Mouse (Mus musculus): ENCODE measurements around the gene Ankrd34a. TPM values are rescaled to one million over a fixed set of nuclear protein-coding genes. Genes with fewer than 3 reads are reported as not detected.
A peak's percentile ranks its signal among the peaks of the same experiment; 100 is the strongest.

Gene Ankrd34a
- polyA plus RNA-seq, 1 experiment from 2014 or later: 1.9 TPM

DNA sequence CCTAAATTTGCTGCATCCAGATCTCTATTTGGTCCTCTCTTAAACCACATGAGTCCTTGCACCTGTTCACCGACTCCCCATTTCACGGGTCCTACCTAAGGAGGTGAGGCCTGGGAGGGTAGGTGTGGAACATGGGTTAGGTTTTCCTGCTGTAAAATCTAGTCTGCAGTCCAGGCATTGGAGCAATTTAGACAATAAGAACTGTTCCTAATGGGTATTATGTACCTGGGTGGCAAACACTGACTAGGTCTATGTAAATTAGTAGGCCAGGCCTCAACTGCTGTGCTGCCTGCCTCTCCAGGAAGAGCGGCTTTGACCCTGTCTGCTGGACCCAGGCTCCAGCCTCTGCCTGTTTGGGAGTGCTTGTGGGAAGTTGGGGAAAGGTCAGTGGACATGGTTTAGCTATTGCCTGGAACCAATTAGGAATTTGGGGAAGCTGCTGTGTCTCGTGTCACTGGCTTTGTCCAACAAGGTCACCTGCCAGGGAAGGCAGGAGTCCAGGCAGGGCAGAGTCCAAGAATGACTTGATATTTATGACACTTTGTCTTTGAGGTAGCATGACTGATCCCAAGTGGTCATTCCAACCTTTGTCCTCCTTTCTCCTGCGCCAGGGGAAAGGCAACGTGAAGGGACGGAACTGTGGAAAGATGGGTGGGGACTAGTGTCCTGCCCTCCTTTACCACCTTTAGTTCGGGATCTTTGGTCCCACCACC is 21.0 kb upstream of the Ankrd34a start:
- Histone ChIP-seq H3K27me3 (ENCODE audit: control insufficient read depth, insufficient read depth, low read length) (no peaks in the 10 kb centered on the region), H3K4me2 (ENCODE audit: low read depth, low read length, severe bottlenecking) (no peak overlapping the region), H3K27ac (ENCODE audit: low read depth, low read length) (no peak overlapping the region), H3K9me3 (ENCODE audit: control insufficient read depth, low read length) (no peaks in the 10 kb centered on the region), H3K36me3 (ENCODE audit: control insufficient read depth, insufficient read depth, low read length) (no peaks in the 10 kb centered on the region), H3K9ac (ENCODE audit: low read length) (no peak overlapping the region), H3K4me3 (ENCODE audit: low read depth, low read length) (no peak overlapping the region), H3K4me1 (replicated peaks; ENCODE audit: control insufficient read depth, insufficient read depth, low read length) (peaks cover 9% of the 10 kb centered on the region)
- DNase-seq (ENCODE audit: low spot score) (no peak), ATAC-seq (replicated peaks; ENCODE audit: low FRiP score) (no peak)
- WGBS: 94% methylated on average over 8 of the region's 8 CpGs

DNA sequence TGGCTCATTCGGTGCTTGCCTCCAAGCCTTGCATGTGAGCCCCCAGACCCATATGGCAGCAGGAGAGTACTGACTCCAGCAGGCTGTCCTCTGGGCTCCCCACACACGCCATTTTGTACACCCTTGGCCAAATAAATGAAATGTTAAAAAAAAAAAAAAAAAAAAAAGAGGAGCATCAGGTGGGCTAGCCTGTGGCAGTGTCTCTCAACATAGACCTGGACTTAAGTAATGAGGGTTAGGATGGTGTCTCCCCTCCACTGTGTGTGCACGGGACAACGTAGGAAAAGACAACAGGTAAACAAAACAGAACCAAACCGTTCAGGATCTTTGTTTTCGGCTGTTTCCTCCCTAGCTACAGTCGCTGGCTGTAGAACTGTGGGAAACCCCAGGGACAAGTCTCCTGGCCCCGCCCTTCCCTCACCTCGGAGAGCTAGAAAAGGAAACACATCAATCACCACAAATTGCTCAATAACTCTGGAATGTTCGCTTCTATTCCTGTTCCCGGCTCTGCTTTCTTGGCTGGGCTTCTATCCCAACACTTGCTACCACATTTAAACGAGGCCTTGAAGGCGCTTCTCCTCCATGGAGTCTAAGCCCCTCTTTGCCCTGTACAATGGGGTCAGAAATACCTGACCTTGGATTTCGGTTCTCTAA is 20.3 kb upstream of the Ankrd34a start:
- no peaks in the 10 kb centered on the region for H3K27me3 ChIP-seq (ENCODE audit: control insufficient read depth, insufficient read depth, low read length)
- DNase-seq (ENCODE audit: low spot score) (peak; percentile 47), ATAC-seq (replicated peaks; ENCODE audit: low FRiP score) (no peak)
- H3K9ac ChIP-seq (ENCODE audit: low read length): 0 out of 2 replicates have a peak overlapping the region, but pooled peaks have one; percentile 3
- no peak overlapping the region for H3K4me3 ChIP-seq (ENCODE audit: low read depth, low read length)
- peaks cover 11% of the 10 kb centered on the region for H3K4me1 ChIP-seq (replicated peaks; ENCODE audit: control insufficient read depth, insufficient read depth, low read length)
- H3K27ac ChIP-seq (ENCODE audit: low read depth, low read length): no peak overlapping the region
- peak overlapping the region; percentile 21; the same call in 1 of the 2 replicates for H3K4me2 ChIP-seq (ENCODE audit: low read depth, low read length, severe bottlenecking)
- H3K9me3 ChIP-seq (ENCODE audit: control insufficient read depth, low read length): no peaks in the 10 kb centered on the region
- no peaks in the 10 kb centered on the region for H3K36me3 ChIP-seq (ENCODE audit: control insufficient read depth, insufficient read depth, low read length)
- 74% methylated on average over 14 of the region's 14 CpGs for WGBS

DNA sequence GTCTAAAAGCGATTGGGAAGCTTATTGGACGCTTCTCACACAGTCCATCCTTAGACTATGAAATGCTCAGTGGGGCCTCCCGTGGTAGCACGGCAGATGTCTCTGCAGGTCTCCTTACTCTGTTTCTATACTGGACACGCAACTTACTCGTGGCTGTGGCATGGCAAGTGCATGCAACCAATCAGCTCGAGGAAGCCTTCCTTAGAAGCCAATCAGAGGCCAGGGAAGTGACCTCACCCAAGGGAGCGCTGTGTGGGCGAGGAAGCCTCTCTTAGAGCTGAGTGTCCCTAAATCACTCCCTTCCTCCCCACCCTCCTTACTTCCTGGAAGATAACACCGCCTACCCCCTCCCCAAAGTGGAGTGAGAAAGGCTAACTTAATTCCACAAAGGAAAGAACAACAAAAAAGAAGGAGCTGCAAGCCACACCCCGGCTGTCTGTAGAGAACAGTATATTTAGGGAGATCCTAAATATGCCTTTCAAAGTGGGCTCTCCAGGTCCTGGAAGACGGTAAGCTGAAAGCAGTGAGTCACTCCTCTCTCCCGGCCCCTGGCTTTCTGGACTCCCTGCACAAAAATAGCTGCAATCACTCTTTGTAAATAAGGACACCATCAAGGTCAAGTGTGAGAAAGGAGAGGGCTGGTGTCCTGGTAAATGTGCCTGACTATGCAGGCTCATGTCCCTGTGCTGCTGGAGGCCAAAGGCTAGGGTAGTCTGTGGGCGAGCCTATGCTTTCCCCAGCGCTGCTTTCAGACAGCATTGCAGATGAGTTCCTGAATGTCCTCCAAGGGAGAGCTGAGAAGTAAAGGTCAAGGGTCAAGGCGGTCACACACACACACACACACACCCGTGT is 19.5 kb upstream of the Ankrd34a start, which contains the start of gene Gm16253:
Gene Gm16253, plus strand, starts transcription at position 295 of the 852 bp plus-strand sequence.
- H3K9ac ChIP-seq (ENCODE audit: low read length): 0 out of 2 replicates have a peak within 1 kb of the TSS, but pooled peaks have one; percentile 3
- DNase-seq (ENCODE audit: low spot score) (peak; percentile 77), ATAC-seq (replicated peaks; ENCODE audit: low FRiP score) (peak; percentile 85)
- H3K4me2 ChIP-seq (ENCODE audit: low read depth, low read length, severe bottlenecking): peak within 1 kb of the TSS; percentile 21; the same call in 1 of the 2 replicates
- 44% methylated on average over 17 of the region's 17 CpGs for WGBS
- H3K9me3 ChIP-seq (ENCODE audit: control insufficient read depth, low read length): no peaks in the 10 kb centered on the region
- H3K4me1 ChIP-seq (replicated peaks; ENCODE audit: control insufficient read depth, insufficient read depth, low read length): peaks cover 11% of the 10 kb centered on the region
- H3K27me3 ChIP-seq (ENCODE audit: control insufficient read depth, insufficient read depth, low read length): no peaks in the 10 kb centered on the region
- no peaks in the 10 kb centered on the region for H3K36me3 ChIP-seq (ENCODE audit: control insufficient read depth, insufficient read depth, low read length)
- no peak within 1 kb of the TSS for H3K4me3 ChIP-seq (ENCODE audit: low read depth, low read length)
- peak within 1 kb of the TSS; percentile 42; the same call in 1 of the 2 replicates for H3K27ac ChIP-seq (ENCODE audit: low read depth, low read length)

DNA sequence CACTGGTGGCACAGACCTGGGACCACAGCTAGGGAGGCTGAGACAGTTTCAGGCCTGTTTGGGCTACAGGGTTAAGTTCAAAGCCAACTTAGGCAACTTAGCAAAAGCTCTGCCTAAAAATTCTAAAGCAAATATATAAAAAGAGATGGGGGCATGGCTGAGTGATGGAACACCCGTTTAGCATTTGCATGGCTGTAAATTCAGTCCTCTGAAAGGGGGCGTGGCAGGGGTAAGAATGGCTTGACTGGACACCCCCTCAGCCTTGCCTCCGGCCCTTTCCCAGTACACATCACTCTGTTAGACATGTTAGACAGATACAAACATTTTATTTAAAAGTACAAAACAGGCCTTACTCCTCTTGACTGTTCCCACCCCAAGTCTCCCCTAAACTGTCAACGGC is 18.9 kb upstream of the Ankrd34a start:
- no peaks in the 10 kb centered on the region for H3K27me3 ChIP-seq (ENCODE audit: control insufficient read depth, insufficient read depth, low read length)
- no peaks in the 10 kb centered on the region for H3K36me3 ChIP-seq (ENCODE audit: control insufficient read depth, insufficient read depth, low read length)
- H3K4me3 ChIP-seq (ENCODE audit: low read depth, low read length): no peak overlapping the region
- H3K4me2 ChIP-seq (ENCODE audit: low read depth, low read length, severe bottlenecking): no peak overlapping the region
- H3K9ac ChIP-seq (ENCODE audit: low read length): no peak overlapping the region
- H3K9me3 ChIP-seq (ENCODE audit: control insufficient read depth, low read length): no peaks in the 10 kb centered on the region
- 82% methylated on average over 4 of the region's 4 CpGs for WGBS
- H3K27ac ChIP-seq (ENCODE audit: low read depth, low read length): peak overlapping the region; percentile 42; the same call in 1 of the 2 replicates
- peak; percentile 44 for DNase-seq (ENCODE audit: low spot score)
- peaks cover 11% of the 10 kb centered on the region for H3K4me1 ChIP-seq (replicated peaks; ENCODE audit: control insufficient read depth, insufficient read depth, low read length)
- no peak for ATAC-seq (replicated peaks; ENCODE audit: low FRiP score)

DNA sequence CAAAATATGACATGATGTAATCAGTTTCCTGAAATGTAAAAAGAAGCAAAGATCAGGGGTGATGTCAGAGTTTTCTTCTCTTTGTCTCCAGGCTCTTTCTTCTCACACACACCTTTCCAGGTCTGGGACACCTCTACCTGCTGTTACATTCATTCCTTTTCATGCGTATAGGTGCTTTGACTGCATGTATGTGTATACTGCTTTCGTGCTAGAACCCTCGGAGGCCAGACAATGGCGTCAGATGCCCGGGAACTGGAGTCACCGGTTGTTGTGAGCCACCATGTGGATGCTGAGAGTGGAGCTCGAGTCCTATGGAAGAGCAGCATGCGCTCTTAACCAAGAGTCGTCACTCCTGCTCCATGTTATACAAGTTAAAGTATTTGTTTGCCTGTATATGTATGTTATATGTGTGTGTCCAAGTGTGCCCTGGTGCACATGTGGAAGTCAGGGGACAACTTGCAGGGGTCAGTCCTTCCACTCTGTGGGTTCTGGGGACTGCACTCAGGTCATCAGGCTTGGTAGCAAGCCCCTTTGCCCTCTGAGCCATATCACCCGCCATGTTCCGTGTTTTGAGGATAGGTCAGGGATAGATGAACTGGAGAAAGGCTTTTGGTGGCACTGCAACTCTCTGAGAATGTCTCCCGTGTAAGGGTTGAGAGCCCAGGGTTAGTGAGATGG is 17.7 kb upstream of the Ankrd34a start:
- DNase-seq (ENCODE audit: low spot score) (no peak), ATAC-seq (replicated peaks; ENCODE audit: low FRiP score) (no peak)
- no peak overlapping the region for H3K4me2 ChIP-seq (ENCODE audit: low read depth, low read length, severe bottlenecking)
- WGBS: 81% methylated on average over 12 of the region's 12 CpGs
- no peaks in the 10 kb centered on the region for H3K36me3 ChIP-seq (ENCODE audit: control insufficient read depth, insufficient read depth, low read length)
- H3K27ac ChIP-seq (ENCODE audit: low read depth, low read length): no peak overlapping the region
- no peak overlapping the region for H3K4me3 ChIP-seq (ENCODE audit: low read depth, low read length)
- H3K9ac ChIP-seq (ENCODE audit: low read length): no peak overlapping the region
- H3K27me3 ChIP-seq (ENCODE audit: control insufficient read depth, insufficient read depth, low read length): no peaks in the 10 kb centered on the region
- H3K4me1 ChIP-seq (replicated peaks; ENCODE audit: control insufficient read depth, insufficient read depth, low read length): peaks cover 11% of the 10 kb centered on the region
- H3K9me3 ChIP-seq (ENCODE audit: control insufficient read depth, low read length): no peaks in the 10 kb centered on the region

DNA sequence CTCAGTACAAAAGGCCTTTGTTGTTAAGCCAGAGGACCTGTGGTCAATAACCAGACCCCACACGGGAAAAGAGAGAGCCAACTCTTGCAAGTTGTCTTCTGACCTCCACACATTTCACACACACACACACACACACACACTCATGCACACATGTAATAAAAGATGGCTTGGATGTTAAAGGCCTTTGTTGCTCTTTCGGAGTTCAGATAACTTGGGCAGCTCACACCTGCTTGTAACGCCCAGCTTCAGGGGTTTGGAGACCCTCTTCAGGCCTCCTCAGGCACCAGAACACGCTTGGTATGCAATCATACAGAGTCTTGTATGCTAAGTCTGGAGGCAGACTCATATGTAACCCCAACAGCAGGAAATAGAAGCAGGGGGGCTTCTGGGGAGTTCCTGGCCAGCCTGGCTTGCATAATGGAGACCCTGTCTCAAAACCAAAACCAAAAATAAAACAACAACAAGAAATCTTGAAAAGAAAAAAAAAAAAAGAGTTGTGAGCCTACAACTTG is 17.1 kb upstream of the Ankrd34a start:
- H3K4me1 ChIP-seq (replicated peaks; ENCODE audit: control insufficient read depth, insufficient read depth, low read length): peaks cover 11% of the 10 kb centered on the region
- no peaks in the 10 kb centered on the region for H3K27me3 ChIP-seq (ENCODE audit: control insufficient read depth, insufficient read depth, low read length)
- DNase-seq (ENCODE audit: low spot score) (no peak), ATAC-seq (replicated peaks; ENCODE audit: low FRiP score) (no peak)
- no peaks in the 10 kb centered on the region for H3K36me3 ChIP-seq (ENCODE audit: control insufficient read depth, insufficient read depth, low read length)
- H3K9me3 ChIP-seq (ENCODE audit: control insufficient read depth, low read length): no peaks in the 10 kb centered on the region
- 70% methylated on average over 4 of the region's 4 CpGs for WGBS
- H3K27ac ChIP-seq (ENCODE audit: low read depth, low read length): no peak overlapping the region
- H3K4me3 ChIP-seq (ENCODE audit: low read depth, low read length): no peak overlapping the region
- H3K9ac ChIP-seq (ENCODE audit: low read length): no peak overlapping the region
- no peak overlapping the region for H3K4me2 ChIP-seq (ENCODE audit: low read depth, low read length, severe bottlenecking)

DNA sequence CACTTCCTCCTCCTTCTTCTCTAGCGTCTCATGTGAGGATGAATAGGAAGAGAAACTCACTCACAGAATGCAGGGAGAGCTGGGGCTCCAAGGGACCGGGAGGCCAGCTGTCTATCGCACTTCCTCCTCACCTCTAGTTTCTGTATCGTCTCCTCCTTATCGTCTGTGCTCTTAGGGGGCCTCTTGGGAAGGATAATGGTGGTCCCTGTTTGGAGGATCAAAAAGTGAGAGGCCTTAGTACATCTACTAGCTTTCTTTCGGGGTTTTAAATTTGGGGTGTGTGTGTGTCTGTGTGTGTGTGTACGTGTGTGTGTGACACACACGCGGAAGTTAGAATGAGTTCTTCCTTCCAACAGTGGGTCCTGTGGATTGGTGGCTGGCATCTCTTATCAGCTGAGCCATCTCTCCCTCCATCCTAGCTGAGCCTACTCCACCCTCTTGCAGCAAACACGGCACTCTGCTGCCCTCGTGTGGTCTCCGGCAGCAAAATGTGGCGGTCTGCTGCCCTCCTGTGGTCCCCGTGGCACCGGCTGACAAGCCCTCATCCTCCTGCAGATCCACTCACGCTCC is 16.5 kb upstream of the Ankrd34a start:
- Histone ChIP-seq H3K36me3 (ENCODE audit: control insufficient read depth, insufficient read depth, low read length) (no peaks in the 10 kb centered on the region), H3K9ac (ENCODE audit: low read length) (peak overlapping the region; percentile 49; the same call in 1 of the 2 replicates), H3K4me3 (ENCODE audit: low read depth, low read length) (peak overlapping the region; percentile 11; the same call in 1 of the 2 replicates), H3K27ac (ENCODE audit: low read depth, low read length) (no peak overlapping the region), H3K27me3 (ENCODE audit: control insufficient read depth, insufficient read depth, low read length) (no peaks in the 10 kb centered on the region), H3K4me1 (replicated peaks; ENCODE audit: control insufficient read depth, insufficient read depth, low read length) (peaks cover 11% of the 10 kb centered on the region), H3K9me3 (ENCODE audit: control insufficient read depth, low read length) (no peaks in the 10 kb centered on the region), H3K4me2 (ENCODE audit: low read depth, low read length, severe bottlenecking) (peak overlapping the region; percentile 50; the same call in 1 of the 2 replicates)
- WGBS: 12% methylated on average over 16 of the region's 16 CpGs
- ATAC-seq (replicated peaks; ENCODE audit: low FRiP score): peak; percentile 78
- DNase-seq (ENCODE audit: low spot score): peak; percentile 95
